Mouse (Mus musculus) forebrain, embryonic 15.5 days (tissue): ENCODE data around the gene Dact2. TPM values are rescaled to one million over a fixed set of nuclear protein-coding genes. Genes with fewer than 3 reads are reported as not detected.
A peak's percentile ranks its signal among the peaks of the same experiment; 100 is the strongest.

Source experiments
- ATAC-seq: fragments of 200-750 bp; cut with Nextera tagmentation; replicated peaks from 2 replicates; pipeline ENCODE4 v1.8.0; 2017; ENCODE audit warnings: mild to moderate bottlenecking, moderate TSS enrichment, moderate library complexity
- H3K27ac ChIP-seq: fragments of 300-500 bp; sonication (generic); replicated peaks from 2 replicates; pipeline ENCODE4 v1.5.1; 2015; ENCODE audit warnings: mild to moderate bottlenecking, inconsistent platforms
- H3K27me3 ChIP-seq: fragments of 300-500 bp; sonication (generic); 2 replicates; pipeline ENCODE4 v1.6.1; 2015; ENCODE audit warnings: inconsistent platforms
- H3K36me3 ChIP-seq: fragments of 300-500 bp; sonication (generic); 2 replicates; pipeline ENCODE4 v1.6.1; 2015; ENCODE audit warnings: mild to moderate bottlenecking, inconsistent platforms
- H3K4me1 ChIP-seq: fragments of 300-500 bp; sonication (generic); 2 replicates; pipeline ENCODE4 v1.6.1; 2015; ENCODE audit warnings: inconsistent platforms
- H3K4me2 ChIP-seq: fragments of 300-500 bp; sonication (generic); replicated peaks from 2 replicates; pipeline ENCODE4 v1.6.1; 2015; ENCODE audit warnings: mild to moderate bottlenecking, inconsistent platforms
- H3K4me3 ChIP-seq: fragments of 300-500 bp; sonication (generic); 2 replicates; pipeline ENCODE4 v1.5.1; 2015; ENCODE audit warnings: mild to moderate bottlenecking, inconsistent platforms
- H3K9ac ChIP-seq: fragments of 300-500 bp; sonication (generic); replicated peaks from 2 replicates; pipeline ENCODE4 v1.6.1; 2015; ENCODE audit warnings: mild to moderate bottlenecking, inconsistent platforms
- H3K9me3 ChIP-seq: fragments of 300-500 bp; sonication (generic); 2 replicates; pipeline ENCODE4 v1.6.1; 2016; ENCODE audit warnings: inconsistent platforms
- WGBS: fragments of 180-500 bp; shearing (Covaris S2); methylation state at CpG from one replicate; pipeline ENCODE4 v1.1.7; 2015; ENCODE audit warnings: mixed read lengths; 5-methylcytosine and 5-hydroxymethylcytosine counted together
- polyA plus RNA-seq: library from polyadenylated mRNA; unstranded; fragments of >200 nt; fragmentation: Nextera tagmentation; extraction: Ambion mirVana; gene quantifications from 2 replicates; pipeline ENCODE4 v1.2.1, GENCODE M21; 2015

Gene Dact2
- polyA plus RNA-seq, 1 experiment from 2014 or later, result 1.1 TPM

- Histone ChIP-seq H3K4me3 (no peak overlapping the region), H3K4me1 (peaks cover 31% of the 10 kb centered on the region), H3K4me2 (no peak overlapping the region), H3K36me3 (no peaks in the 10 kb centered on the region), H3K27me3 (peaks cover 36% of the 10 kb centered on the region), H3K9ac (no peak overlapping the region), H3K27ac (no peak overlapping the region), H3K9me3 (no peaks in the 10 kb centered on the region)
- peak; percentile 37 for ATAC-seq
- 31% methylated on average over 3 of the region's 3 CpGs for whole genome bisulfite sequencing
These were observed 2.0 kb upstream of the Dact2 start for GRCm38 (mm10) chr17:14206062-14206461.

GRCm38 (mm10) chr17:14205236-14205635, 1.1 kb upstream of the Dact2 start:
- peaks cover 36% of the 10 kb centered on the region for H3K27me3 ChIP-seq
- no peaks in the 10 kb centered on the region for H3K9me3 ChIP-seq
- no peak overlapping the region for H3K4me3 ChIP-seq
- WGBS, result 85% methylated on average over 3 of the region's 3 CpGs
- ATAC-seq, result no peak
- H3K36me3 ChIP-seq, result no peaks in the 10 kb centered on the region
- H3K9ac ChIP-seq, result no peak overlapping the region
- H3K4me1 ChIP-seq, result peaks cover 32% of the 10 kb centered on the region
- no peak overlapping the region for H3K27ac ChIP-seq
- no peak overlapping the region for H3K4me2 ChIP-seq

- ATAC-seq, result peak; percentile 36
- H3K4me3 ChIP-seq, result peak overlapping the region; percentile 53
- under 1% methylated on average over 94 of the region's 97 CpGs for WGBS
- peak overlapping the region; percentile 52 for H3K9ac ChIP-seq
- H3K4me1 ChIP-seq, result peaks cover 32% of the 10 kb centered on the region
- H3K4me2 ChIP-seq, result peak overlapping the region; percentile 92
- H3K36me3 ChIP-seq, result no peaks in the 10 kb centered on the region
- H3K27me3 ChIP-seq, result peaks cover 36% of the 10 kb centered on the region
- H3K9me3 ChIP-seq, result no peaks in the 10 kb centered on the region
- no peak overlapping the region for H3K27ac ChIP-seq
These were observed 773 bp downstream of the Dact2 start for GRCm38 (mm10) chr17:14203121-14203941.

- Histone ChIP-seq H3K4me3 (peak overlapping the region; percentile 53), H3K27me3 (peaks cover 36% of the 10 kb centered on the region), H3K4me1 (peaks cover 30% of the 10 kb centered on the region), H3K36me3 (no peaks in the 10 kb centered on the region), H3K4me2 (peak overlapping the region; percentile 92), H3K27ac (no peak overlapping the region), H3K9me3 (no peaks in the 10 kb centered on the region), H3K9ac (no peak overlapping the region)
- no peak for ATAC-seq
- WGBS, result under 1% methylated on average over 18 of the region's 18 CpGs
These were observed 1.6 kb downstream of the Dact2 start for GRCm38 (mm10) chr17:14202291-14203030.

- Histone ChIP-seq H3K9ac (no peak overlapping the region), H3K9me3 (no peaks in the 10 kb centered on the region), H3K4me1 (peaks cover 26% of the 10 kb centered on the region), H3K36me3 (no peaks in the 10 kb centered on the region), H3K27me3 (peaks cover 36% of the 10 kb centered on the region), H3K27ac (no peak overlapping the region), H3K4me2 (no peak overlapping the region), H3K4me3 (no peak overlapping the region)
- WGBS, result 10% methylated on average over 12 of the region's 12 CpGs
- ATAC-seq, result no peak
These were observed 2.8 kb downstream of the Dact2 start for GRCm38 (mm10) chr17:14201281-14201787.

- Histone ChIP-seq H3K36me3 (no peaks in the 10 kb centered on the region), H3K9me3 (no peaks in the 10 kb centered on the region), H3K4me1 (peaks cover 26% of the 10 kb centered on the region), H3K4me2 (no peak overlapping the region), H3K27me3 (peaks cover 35% of the 10 kb centered on the region), H3K27ac (no peak overlapping the region), H3K9ac (no peak overlapping the region), H3K4me3 (no peak overlapping the region)
- ATAC-seq, result no peak
- WGBS, result 88% methylated on average over 7 of the region's 7 CpGs
These were observed 3.9 kb downstream of the Dact2 start for GRCm38 (mm10) chr17:14200206-14200605.

GRCm38 (mm10) chr17:14199621-14200020, 4.5 kb downstream of the Dact2 start:
- Histone ChIP-seq H3K27me3 (peaks cover 29% of the 10 kb centered on the region), H3K27ac (no peak overlapping the region), H3K4me1 (peaks cover 26% of the 10 kb centered on the region), H3K4me3 (no peak overlapping the region), H3K4me2 (no peak overlapping the region), H3K9ac (no peak overlapping the region), H3K9me3 (no peaks in the 10 kb centered on the region), H3K36me3 (no peaks in the 10 kb centered on the region)
- WGBS, result 21% methylated on average over 4 of the region's 4 CpGs
- ATAC-seq, result no peak

- Histone ChIP-seq H3K27me3 (no peaks in the 10 kb centered on the region), H3K4me2 (no peak overlapping the region), H3K9me3 (no peaks in the 10 kb centered on the region), H3K4me1 (no peaks in the 10 kb centered on the region), H3K36me3 (no peaks in the 10 kb centered on the region), H3K9ac (no peak overlapping the region), H3K27ac (no peak overlapping the region), H3K4me3 (no peak overlapping the region)
- ATAC-seq, result no peak
- WGBS, result 80% methylated on average over 9 of the region's 9 CpGs
These were observed 11.2 kb downstream of the Dact2 start for GRCm38 (mm10) chr17:14192924-14193323.

- no peak overlapping the region for H3K27ac ChIP-seq
- no peak for ATAC-seq
- H3K27me3 ChIP-seq, result no peaks in the 10 kb centered on the region
- H3K9me3 ChIP-seq, result no peaks in the 10 kb centered on the region
- H3K4me2 ChIP-seq, result no peak overlapping the region
- H3K36me3 ChIP-seq, result no peaks in the 10 kb centered on the region
- H3K4me3 ChIP-seq, result no peak overlapping the region
- H3K9ac ChIP-seq, result no peak overlapping the region
- H3K4me1 ChIP-seq, result no peaks in the 10 kb centered on the region
- WGBS, result 79% methylated on average over 4 of the region's 4 CpGs
These were observed 11.7 kb downstream of the Dact2 start for GRCm38 (mm10) chr17:14192432-14192831.

- no peak for ATAC-seq
- Histone ChIP-seq H3K27ac (no peak overlapping the region), H3K36me3 (no peaks in the 10 kb centered on the region), H3K4me1 (no peaks in the 10 kb centered on the region), H3K9ac (no peak overlapping the region), H3K4me2 (no peak overlapping the region), H3K27me3 (no peaks in the 10 kb centered on the region), H3K4me3 (no peak overlapping the region), H3K9me3 (no peaks in the 10 kb centered on the region)
These were observed 15.6 kb downstream of the Dact2 start for GRCm38 (mm10) chr17:14188455-14188854.

- Histone ChIP-seq H3K4me3 (no peak overlapping the region), H3K9me3 (no peaks in the 10 kb centered on the region), H3K4me1 (no peaks in the 10 kb centered on the region), H3K27me3 (no peaks in the 10 kb centered on the region), H3K27ac (no peak overlapping the region), H3K4me2 (no peak overlapping the region), H3K9ac (no peak overlapping the region), H3K36me3 (no peaks in the 10 kb centered on the region)
- ATAC-seq, result no peak
These were observed 17.0 kb downstream of the Dact2 start for GRCm38 (mm10) chr17:14187096-14187495.

- no peak overlapping the region for H3K4me2 ChIP-seq
- H3K27ac ChIP-seq, result no peak overlapping the region
- no peaks in the 10 kb centered on the region for H3K36me3 ChIP-seq
- H3K4me1 ChIP-seq, result no peaks in the 10 kb centered on the region
- no peaks in the 10 kb centered on the region for H3K27me3 ChIP-seq
- no peak for ATAC-seq
- H3K4me3 ChIP-seq, result no peak overlapping the region
- H3K9me3 ChIP-seq, result no peaks in the 10 kb centered on the region
- H3K9ac ChIP-seq, result no peak overlapping the region
- WGBS, result 90% methylated on average over 3 of the region's 3 CpGs
These were observed 17.9 kb downstream of the Dact2 start for GRCm38 (mm10) chr17:14186176-14186575.
